ENCODE assay signal across 8 mouse cellular contexts in genomic region chr1:93686961-93687320, GRCm38 (mm10). TPM values are rescaled to one million over a fixed set of nuclear protein-coding genes. Genes with fewer than 3 reads are reported as not detected.
DNase-seq lines count a peak whose midpoint lies in the region; ATAC-seq and TF ChIP-seq lines count a peak whose summit lies in the region.

No protein-coding gene starts in this region.

- no peak for DNase-seq in gastrocnemius, adult 2 months
- DNase-seq in gastrocnemius, postnatal 10 days: no peak
- no peak for DNase-seq in liver, postnatal 0 days
- DNase-seq in ovary, postnatal 14 days (ENCODE audit: low spot score): no peak
- no peak for DNase-seq in cerebellum, adult 9-10 months
- no peak for DNase-seq in c-Kit-positive CD71-positive TER-119-positive erythroid progenitor cells, embryonic 14.5 days (ENCODE audit: low spot score)

- H3K9me3 ChIP-seq in embryonic facial prominence, embryonic 13.5 days: no peaks in the 10 kb centered on the region; the same call in 1 of the 2 replicates
- H3K9me3 ChIP-seq in hindbrain, embryonic 16.5 days (ENCODE audit: control insufficient read depth, low read length): no peaks in the 10 kb centered on the region
- H3K9me3 ChIP-seq in liver, postnatal 0 days (ENCODE audit: low read length): no peaks in the 10 kb centered on the region

- H3K4me2 ChIP-seq in embryonic facial prominence, embryonic 13.5 days: peak overlapping the region; percentile 96
- H3K4me2 ChIP-seq in hindbrain, embryonic 16.5 days (ENCODE audit: low read length): peak overlapping the region; percentile 85
- H3K4me2 ChIP-seq in liver, postnatal 0 days (ENCODE audit: low read depth, low read length): peak overlapping the region; percentile 81; the same call in 1 of the 2 replicates

- no peak for ATAC-seq in embryonic facial prominence, embryonic 13.5 days (ENCODE audit: insufficient number of reproducible peaks, insufficient read depth, low FRiP score, low TSS enrichment, low read depth)
- no peak for ATAC-seq in hindbrain, embryonic 16.5 days
- ATAC-seq in liver, postnatal 0 days: no peak

- intact Hi-C loops in gastrocnemius, adult 2 months (cut with DNase I): no loop called here

- peak overlapping the region; percentile 54 for H3K27ac ChIP-seq in gastrocnemius, adult 2 months
- H3K27ac ChIP-seq in embryonic facial prominence, embryonic 13.5 days: peak overlapping the region; percentile 55; the same call in 1 of the 2 replicates
- H3K27ac ChIP-seq in hindbrain, embryonic 16.5 days (ENCODE audit: low read depth, low read length): peak overlapping the region; percentile 57
- peak overlapping the region; percentile 4; the same call in 1 of the 2 replicates for H3K27ac ChIP-seq in liver, postnatal 0 days (ENCODE audit: low read depth)

- H3K36me3 ChIP-seq in embryonic facial prominence, embryonic 13.5 days: no peaks in the 10 kb centered on the region
- no peaks in the 10 kb centered on the region for H3K36me3 ChIP-seq in hindbrain, embryonic 16.5 days (ENCODE audit: control insufficient read depth, insufficient read depth, low read length)
- H3K36me3 ChIP-seq in liver, postnatal 0 days (replicated peaks; ENCODE audit: insufficient read depth, low read length): no peaks in the 10 kb centered on the region

- no peak for TF ChIP-seq CTCF in gastrocnemius, adult 2 months (IDR thresholded peaks at IDR 0.05)
- TF ChIP-seq CTCF in liver, postnatal 0 days (IDR thresholded peaks at IDR 0.05; ENCODE audit: low read depth): no peak

- no peak for TF ChIP-seq EP300 in liver, postnatal 0 days (IDR thresholded peaks at IDR 0.05; ENCODE audit: low read depth)

- H3K9ac ChIP-seq in embryonic facial prominence, embryonic 13.5 days: peak overlapping the region; percentile 79
- H3K9ac ChIP-seq in hindbrain, embryonic 16.5 days (ENCODE audit: low read depth, low read length): peak overlapping the region; percentile 84
- no peak overlapping the region for H3K9ac ChIP-seq in liver, postnatal 0 days (replicated peaks)

- peaks cover 3% of the 10 kb centered on the region; the same call in 1 of the 2 replicates for H3K27me3 ChIP-seq in embryonic facial prominence, embryonic 13.5 days
- H3K27me3 ChIP-seq in hindbrain, embryonic 16.5 days (replicated peaks; ENCODE audit: control insufficient read depth, insufficient read depth, low read length): no peaks in the 10 kb centered on the region
- peaks cover 33% of the 10 kb centered on the region for H3K27me3 ChIP-seq in liver, postnatal 0 days (ENCODE audit: insufficient read depth, low read length)

- H3K4me3 ChIP-seq in gastrocnemius, adult 2 months: peak overlapping the region; percentile 72
- peak overlapping the region; percentile 61 for H3K4me3 ChIP-seq in embryonic facial prominence, embryonic 13.5 days
- peak overlapping the region; percentile 59 for H3K4me3 ChIP-seq in hindbrain, embryonic 16.5 days (ENCODE audit: low read length)
- 0 out of 2 replicates have a peak overlapping the region, but pooled peaks have one; percentile 54 for H3K4me3 ChIP-seq in liver, postnatal 0 days (ENCODE audit: low read depth, low read length)

- peaks cover 14% of the 10 kb centered on the region for H3K4me1 ChIP-seq in embryonic facial prominence, embryonic 13.5 days
- H3K4me1 ChIP-seq in hindbrain, embryonic 16.5 days (ENCODE audit: control insufficient read depth, insufficient read depth, low read depth, low read length): peaks cover 11% of the 10 kb centered on the region
- H3K4me1 ChIP-seq in liver, postnatal 0 days (ENCODE audit: insufficient read depth): peaks cover 15% of the 10 kb centered on the region; the same call in 1 of the 2 replicates

- 55% methylated on average over 3 of the region's 3 CpGs for WGBS in embryonic facial prominence, embryonic 13.5 days
- WGBS in hindbrain, embryonic 16.5 days: 40% methylated on average over 3 of the region's 3 CpGs
- 51% methylated on average over 3 of the region's 3 CpGs for whole genome bisulfite sequencing in liver, postnatal 0 days (ENCODE audit: insufficient replicate concordance)

RNA-seq across cellular contexts. Expression of gene Bok, which starts 1.5 kb away (rescaled TPM):
- 1 to 10 TPM in 1 of 2 experiments, under 1 TPM in 1; 0.59 to 1.1 TPM for total RNA-seq in gastrocnemius, adult 2 months (2021)
- 1 to 10 TPM; 5.6 to 6.4 TPM for total RNA-seq in gastrocnemius, postnatal 10 days (2021)
- 43.3 and 48.2 TPM in 2 replicates for polyA plus RNA-seq in embryonic facial prominence, embryonic 13.5 days (2015; fragmentation: Nextera tagmentation; extraction: Ambion mirVana)
- 102 and 109 TPM in 2 replicates for polyA plus RNA-seq in hindbrain, embryonic 16.5 days (2015; fragmentation: Nextera tagmentation; extraction: Ambion mirVana)
- polyA plus RNA-seq in liver, postnatal 0 days (2015; fragmentation: Nextera tagmentation; extraction: Ambion mirVana): 6.8 and 7.2 TPM in 2 replicates

RNA-seq across cellular contexts. Expression of gene Stk25, which starts 28.5 kb away (rescaled TPM):
- total RNA-seq in gastrocnemius, adult 2 months (2021): 10 to 100 TPM; 90.1 to 90.5 TPM
- 100 to 1,000 TPM in 1 of 2 experiments, 10 to 100 TPM in 1; 98.8 to 104 TPM for total RNA-seq in gastrocnemius, postnatal 10 days (2021)
- 171 and 196 TPM in 2 replicates for polyA plus RNA-seq in embryonic facial prominence, embryonic 13.5 days (2015; fragmentation: Nextera tagmentation; extraction: Ambion mirVana)
- polyA plus RNA-seq in hindbrain, embryonic 16.5 days (2015; fragmentation: Nextera tagmentation; extraction: Ambion mirVana): 347 and 377 TPM in 2 replicates
- 39.6 and 41.3 TPM in 2 replicates for polyA plus RNA-seq in liver, postnatal 0 days (2015; fragmentation: Nextera tagmentation; extraction: Ambion mirVana)

Comparison
In these comparisons a context has a peak if more than half of its experiments do, and no peak if none do; other contexts are left out.
1. H3K27ac ChIP-seq: peak in every context shown above with its lines; median percentile 57 in hindbrain, embryonic 16.5 days; 55 in embryonic facial prominence, embryonic 13.5 days; 54 in gastrocnemius, adult 2 months; 4 in liver, postnatal 0 days.